Mouse (Mus musculus): ENCODE measurements around the gene Nlrc5.

DNA sequence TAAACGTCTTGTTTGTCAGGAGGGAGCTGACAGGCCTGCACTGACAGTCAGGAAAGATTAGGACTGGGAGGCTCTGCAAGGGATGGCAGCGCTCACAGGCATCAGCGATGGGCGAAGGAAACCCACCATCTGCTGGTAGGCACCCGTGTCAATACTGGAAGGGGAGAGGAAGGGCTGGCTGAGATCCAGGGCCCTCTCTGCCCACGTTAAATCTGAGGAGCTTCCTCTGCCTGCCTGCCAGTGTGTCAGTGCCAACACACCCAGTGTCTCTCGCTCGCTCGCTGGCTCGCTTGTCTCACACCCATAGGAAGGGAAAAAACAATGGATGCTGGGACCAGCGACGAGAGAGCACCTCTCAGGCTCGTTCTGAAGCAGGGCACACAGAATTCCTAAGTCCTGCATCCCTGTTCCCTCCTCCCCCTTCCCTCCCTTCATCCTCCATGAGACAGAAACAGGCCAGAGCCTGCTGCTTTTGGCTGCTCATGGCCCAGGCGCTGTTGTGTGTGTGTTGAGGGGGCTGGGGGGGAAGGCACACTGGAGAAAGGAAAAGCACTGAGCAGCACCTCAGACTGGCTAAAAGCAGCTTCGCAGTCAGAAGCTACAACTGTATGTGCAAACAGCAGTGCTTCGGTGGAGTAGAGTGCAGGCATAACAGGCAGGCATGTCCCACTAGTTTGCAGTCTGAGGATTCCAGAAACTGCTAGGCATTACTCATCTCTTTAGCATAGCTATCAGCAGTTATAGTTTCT is 140.2 kb downstream of the Nlrc5 start:
- no peak for TF ChIP-seq TAL1 (IDR thresholded peaks at IDR 0.05; ENCODE audit: low read length)
- TF ChIP-seq GATA1 (IDR thresholded peaks at IDR 0.05; ENCODE audit: low read length) = no peak

Data from erythroblast, embryonic 14.5 days (primary cell).